Mouse (Mus musculus): ENCODE measurements around the gene Zfp654.

Zfp654 gene

DNA sequence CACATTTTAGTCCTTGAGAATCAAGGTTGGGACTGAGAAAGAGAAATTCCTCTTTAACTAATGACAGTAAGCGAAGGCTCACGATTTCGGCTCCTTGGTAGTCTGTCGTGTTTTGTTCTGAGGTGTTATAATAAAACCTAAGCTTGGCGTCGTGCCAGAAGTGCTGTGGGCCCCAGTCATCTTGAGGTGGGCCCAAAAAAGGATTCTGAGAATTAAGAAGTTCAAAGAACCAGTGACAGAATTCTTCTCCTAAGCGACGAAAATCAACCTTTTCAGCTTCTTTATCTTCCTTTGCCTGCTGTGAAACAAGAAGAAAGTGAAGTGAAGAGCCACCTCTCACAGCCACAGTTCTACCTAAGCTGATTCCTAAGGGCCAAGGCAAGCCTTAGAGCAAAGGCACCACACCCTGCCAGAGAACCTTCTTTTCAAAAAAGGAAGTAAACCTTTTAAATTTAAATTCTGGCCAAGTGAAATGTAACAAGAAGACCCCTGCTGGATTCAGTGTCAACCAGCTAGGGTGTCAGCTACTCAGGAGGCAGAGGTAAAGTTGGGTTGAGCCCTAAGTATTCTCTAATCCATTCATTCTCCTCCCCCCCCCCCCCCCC lies 84.7 kb downstream of the Zfp654 start:
- DNase-seq (ENCODE audit: low spot score): no peak

DNA sequence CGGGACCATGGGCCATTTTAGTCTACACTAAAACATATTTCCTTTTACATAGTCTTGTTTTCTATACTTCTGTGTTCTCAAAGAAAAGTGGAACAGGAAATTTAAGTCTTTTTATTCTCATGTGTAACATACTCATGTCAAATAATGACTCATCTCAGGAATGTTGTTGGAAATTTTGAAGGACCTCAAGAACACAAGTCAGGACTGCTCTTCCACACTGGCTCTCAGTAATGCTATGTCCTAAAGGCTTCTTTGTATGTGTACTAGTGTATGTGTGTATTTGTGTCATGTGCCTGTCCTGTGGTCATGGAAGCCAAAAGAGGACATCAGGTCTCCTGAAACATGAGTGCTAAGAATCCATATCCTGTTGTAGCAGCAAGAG lies 92.2 kb downstream of the Zfp654 start:
- no peak for DNase-seq (ENCODE audit: low spot score)

DNA sequence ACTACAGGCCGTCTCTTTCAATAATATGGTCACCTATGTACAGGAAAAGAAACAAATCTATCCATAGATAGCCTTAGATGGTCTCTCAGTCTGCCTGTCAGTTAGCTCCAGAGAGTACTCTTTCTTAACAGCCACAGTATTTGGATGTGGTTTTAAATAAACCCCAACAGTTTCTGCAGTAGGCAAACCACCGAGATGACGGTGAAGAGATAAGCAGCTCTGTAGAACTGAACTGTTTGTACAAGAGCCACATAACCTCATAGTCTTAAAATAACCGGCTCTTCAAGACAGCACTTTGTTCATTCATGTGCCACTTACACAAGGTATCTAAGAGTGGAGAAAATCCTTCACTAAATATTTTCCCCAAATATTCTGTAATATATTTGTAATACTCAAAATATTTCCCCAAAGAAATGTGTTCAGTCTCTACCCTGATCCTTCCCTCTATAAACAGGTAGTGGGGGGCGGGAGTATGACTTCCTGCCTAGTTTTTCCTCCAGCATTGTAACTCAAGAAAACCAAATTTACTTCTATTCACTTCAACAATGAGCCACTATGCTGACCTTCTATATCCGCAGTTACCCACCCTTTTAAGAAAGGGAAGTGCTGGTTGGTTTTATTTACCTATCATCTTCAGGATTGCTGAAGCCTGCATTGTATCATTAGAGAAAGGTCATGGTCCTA lies 92.7 kb downstream of the Zfp654 start:
- no peak for DNase-seq (ENCODE audit: low spot score)

DNA sequence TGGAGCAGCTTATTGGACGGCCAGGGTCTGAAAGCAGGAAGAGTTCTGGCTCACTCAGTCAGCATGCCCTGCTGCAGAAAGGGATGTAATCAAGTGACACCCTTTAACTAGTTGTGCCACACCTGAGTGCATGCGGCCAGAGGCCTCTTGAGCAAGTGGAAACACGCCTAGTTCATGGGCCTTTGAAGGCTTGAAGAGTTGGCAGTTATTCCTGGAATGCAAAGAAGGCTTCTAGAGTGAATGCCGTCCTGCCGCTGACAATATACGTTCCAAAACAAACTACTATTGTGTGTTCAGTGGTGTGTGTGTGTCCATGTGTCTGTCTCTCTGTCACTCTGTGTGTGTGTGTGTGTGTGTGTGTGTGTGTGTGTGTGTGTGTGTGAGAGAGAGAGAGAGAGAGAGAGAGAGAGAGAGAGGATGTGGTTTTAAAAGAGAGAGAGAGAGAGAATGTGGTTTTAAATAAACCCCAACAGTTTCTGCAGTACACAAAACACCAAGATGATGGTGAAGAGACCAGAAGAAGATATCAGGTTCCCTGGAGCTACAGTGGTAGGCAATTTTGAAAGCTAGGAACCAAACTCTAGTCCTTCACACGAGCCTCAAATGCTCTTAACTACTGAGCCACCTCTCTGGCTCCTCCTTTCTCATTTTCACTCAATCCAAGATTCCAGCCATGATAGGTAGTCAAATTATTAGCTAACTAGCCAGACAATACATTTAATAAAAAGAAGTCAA lies 93.6 kb downstream of the Zfp654 start:
- DNase-seq (ENCODE audit: low spot score): no peak

DNA sequence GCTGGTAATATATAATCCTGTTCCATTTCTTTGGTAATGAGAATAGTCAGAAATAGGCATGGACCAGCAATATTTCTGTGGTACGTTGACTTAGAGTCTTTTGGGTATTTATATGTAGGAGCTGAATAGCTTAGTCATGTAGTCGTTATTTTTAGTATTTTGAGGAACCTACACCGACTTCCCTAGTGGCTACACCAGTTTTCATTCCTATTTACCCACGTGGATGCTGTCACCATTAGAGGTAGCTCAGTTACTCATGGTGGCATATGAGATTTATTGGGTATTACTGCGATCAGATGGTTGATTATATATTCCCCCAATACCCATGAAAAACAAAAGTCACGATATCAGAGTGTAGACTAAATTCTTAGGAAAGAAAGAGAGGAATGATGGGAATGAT lies 95.1 kb downstream of the Zfp654 start:
- no peak for DNase-seq (ENCODE audit: low spot score)

DNA sequence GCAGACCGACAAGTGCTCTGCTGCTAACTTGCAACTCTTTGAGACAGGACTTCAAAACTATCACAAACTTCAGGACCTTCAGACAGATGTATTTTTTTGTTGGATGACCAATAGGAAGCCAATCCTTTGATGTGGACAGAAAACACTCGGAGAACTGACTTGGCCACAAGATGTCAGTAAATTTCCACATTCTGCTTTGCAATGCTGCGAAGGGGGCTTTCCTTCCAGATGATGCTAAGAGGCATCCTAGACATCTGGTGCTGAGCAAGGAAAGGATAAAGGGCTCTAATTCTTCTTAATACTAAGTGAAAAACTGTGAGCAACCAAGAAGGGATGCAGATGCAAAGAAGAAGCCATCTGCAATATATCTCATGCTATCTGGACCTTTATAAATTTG lies 96.7 kb downstream of the Zfp654 start:
- no peak for DNase-seq (ENCODE audit: low spot score)

DNA sequence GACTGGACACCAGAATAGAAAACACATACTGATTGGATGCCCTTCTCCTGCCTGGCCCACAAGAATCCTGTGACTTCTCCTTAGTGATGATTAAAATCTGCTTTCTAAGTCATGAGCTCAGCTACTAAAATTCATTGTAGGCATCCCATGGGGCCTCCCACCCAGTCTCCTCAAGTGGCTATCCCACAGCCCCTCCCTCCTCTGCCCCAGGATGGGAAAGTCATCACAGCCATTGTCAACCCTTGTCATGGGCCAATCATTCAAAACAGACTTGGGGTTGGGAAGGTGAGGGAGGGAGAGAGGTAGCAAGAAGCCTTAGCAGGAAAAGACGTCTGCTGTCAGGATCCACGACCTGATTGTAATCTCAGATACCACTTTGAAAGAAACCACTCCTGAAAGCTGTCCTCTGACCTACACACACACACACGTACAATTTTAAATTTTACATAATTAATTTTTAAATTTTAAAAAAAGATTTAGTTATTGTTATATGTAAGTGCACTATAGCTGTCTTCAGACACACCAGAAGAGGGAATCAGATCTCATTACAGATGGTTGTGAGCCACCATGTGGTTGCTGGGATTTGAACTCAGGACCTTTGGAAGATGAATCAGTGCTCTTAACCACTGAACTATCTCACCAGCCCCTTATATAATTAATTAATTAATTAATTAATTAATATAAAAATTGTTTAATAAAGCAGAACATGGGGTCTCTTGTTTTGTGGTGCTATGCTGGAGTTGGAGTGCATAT lies 97.3 kb downstream of the Zfp654 start:
- DNase-seq (ENCODE audit: low spot score): no peak

DNA sequence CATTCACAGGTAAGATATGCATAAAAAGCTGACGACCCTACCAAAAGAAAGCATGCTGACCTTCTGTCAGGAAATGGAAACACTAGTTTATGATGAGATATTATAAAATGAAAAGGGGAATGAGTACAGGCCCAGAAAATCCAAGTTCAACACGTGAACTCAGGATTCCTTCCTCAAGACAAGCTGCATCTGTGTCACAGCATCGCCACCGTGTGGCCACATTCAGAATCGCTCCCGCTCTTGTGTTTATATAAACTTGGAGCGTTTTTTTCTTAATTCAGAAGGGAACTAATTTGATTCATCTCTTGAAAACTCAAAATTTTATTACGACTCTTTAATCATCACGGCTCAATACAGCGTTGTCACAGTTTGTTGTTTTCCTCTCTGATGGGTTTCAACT lies 103.2 kb downstream of the Zfp654 start:
- DNase-seq (ENCODE audit: low spot score): no peak

DNA sequence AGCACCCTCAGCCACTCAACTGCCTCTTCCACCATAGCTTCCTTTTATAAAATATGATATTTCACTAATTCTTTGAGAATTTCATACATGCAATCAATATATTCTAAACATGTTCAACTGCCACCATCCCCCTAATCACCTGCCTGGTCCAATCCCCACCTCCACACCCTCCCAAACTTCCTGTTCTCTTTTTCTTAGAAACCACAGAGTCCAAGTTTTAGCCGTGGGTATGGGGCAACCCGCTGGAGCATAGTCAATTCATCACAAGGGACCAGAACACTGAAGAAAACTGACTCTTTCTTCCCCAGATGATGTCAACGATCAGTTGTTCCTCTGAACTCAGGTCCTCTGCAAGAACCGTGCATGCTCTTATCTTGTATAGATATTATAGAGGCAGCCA lies 106.4 kb downstream of the Zfp654 start:
- DNase-seq (ENCODE audit: low spot score): no peak

DNA sequence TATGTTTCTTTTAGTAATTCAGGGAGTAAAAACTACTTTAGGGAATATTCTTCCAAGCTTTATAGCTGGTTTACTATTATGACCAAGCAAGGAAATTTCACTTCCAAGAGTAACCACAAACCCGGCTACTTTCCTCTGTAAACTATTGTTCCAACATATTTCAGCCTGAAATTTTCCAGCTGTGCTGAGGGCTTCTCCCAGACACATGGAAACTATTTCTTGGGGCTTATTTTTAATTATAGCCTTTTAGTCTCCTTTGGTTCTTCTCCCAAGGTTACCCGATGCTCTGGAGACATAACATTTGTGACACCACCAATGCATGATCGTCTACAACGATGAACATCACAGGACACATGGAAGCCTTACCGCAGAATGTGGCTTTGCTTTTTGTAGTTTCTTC lies 114.2 kb downstream of the Zfp654 start:
- no peak for DNase-seq (ENCODE audit: low spot score)
